Mouse (Mus musculus): Measurements from ENCODE around the gene Ceacam5.

Gene Ceacam5

DNA sequence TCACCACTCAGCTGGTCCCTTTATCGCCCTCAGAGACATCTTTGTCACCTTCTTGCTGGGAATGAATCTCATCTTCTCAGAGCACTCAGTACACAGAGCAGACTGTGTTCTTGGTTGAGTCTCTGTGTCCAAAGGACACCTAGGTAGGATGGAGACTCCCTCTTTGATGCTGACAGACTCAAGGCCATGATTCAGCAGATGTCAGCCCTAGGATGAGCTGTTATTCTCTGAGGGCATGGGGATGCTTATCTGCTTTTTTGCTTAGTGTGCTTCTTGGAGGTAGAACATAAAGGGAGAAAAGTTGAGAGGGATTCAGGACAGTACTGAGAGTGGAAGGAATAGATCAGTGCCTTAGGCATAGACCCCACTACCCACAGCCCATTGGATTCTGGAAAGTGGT, at the start of gene Ceacam5:
TSS of gene Ceacam5 (plus strand) at position 301 of the 400 bp plus-strand sequence.
- DNase-seq (ENCODE audit: low read depth, low spot score), result no peak

All from mesoderm, embryonic 11.5 days (tissue).